Mouse (Mus musculus) left cerebral cortex, adult 2 months (tissue): ENCODE measurements around the gene Tom1l2. TPM values are rescaled to one million over a fixed set of nuclear protein-coding genes. Genes with fewer than 3 reads are reported as not detected.

Experiments
- DNase-seq, 2 experiments: peaks; one replicate each; pipeline ENCODE4 v3.0.0; 2021 to 2022; ENCODE audit warnings: low spot score in 2 of 2, mixed read lengths in 1 of 2; ENCODE audit errors: extremely low spot score in 1 of 2
- H3K27ac ChIP-seq: fragments of 200-600 bp; 2 replicates; pipeline ENCODE4 v1.8.1; 2022
- H3K4me3 ChIP-seq: fragments of 200-600 bp; 2 replicates; pipeline ENCODE4 v1.8.1; 2022
- CTCF ChIP-seq: fragments of 200-600 bp; IDR thresholded peaks from 2 replicates; pipeline ENCODE4 v1.8.1; 2022; ENCODE audit warnings: antibody characterized with exemption, mild to moderate bottlenecking, moderate library complexity
- intact Hi-C: fragments of 180-260 bp; cut with DNase I; formaldehyde crosslinking; loops from one replicate; pipeline ENCODE4 v1.15.1; 2025
- total RNA-seq, 2 experiments: library from RNA; stranded (reverse); gene quantifications; 2 replicates each; pipeline ENCODE4 v1.2.3; 2021

The Tom1l2 gene
- total RNA-seq, 2 experiments from 2014 or later, result 216 to 221 TPM

DNA sequence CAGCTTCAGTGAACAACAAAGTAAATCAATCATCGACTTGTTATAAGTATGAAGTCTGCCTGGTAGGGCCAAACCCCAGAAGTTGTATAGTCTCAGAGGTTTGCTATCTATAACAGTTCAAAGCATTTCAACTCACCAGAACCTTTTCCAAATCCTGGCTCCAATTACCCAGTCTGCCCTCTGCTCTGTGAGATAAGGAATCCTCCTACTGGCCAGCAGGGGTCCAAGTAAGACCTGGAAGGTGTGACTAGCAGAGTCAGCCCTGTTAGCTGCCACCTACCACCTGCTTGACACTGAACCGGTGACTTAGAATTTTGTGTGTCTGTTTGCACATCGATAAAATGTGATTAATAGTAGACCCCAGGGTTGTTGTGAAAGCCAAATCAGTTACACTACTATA lies 14.6 kb upstream of the Tom1l2 start:
- no peak for DNase-seq
- Histone ChIP-seq H3K4me3 (no peak overlapping the region), H3K27ac (no peak overlapping the region)
- no peak; the same call in 1 of the 2 replicates for TF ChIP-seq CTCF
- intact Hi-C loops, result no loop called here

GRCm38 (mm10) chr11:60366239-60367019 lies 13.7 kb upstream of the Tom1l2 start:
- no peak overlapping the region for H3K4me3 ChIP-seq
- H3K27ac ChIP-seq, result no peak overlapping the region
- DNase-seq, result no peak
- no peak for TF ChIP-seq CTCF
- intact Hi-C loops, result no loop called here

- TF ChIP-seq CTCF, result no peak
- Histone ChIP-seq H3K27ac (peak overlapping the region; percentile 16; the same call in 1 of the 2 replicates), H3K4me3 (no peak overlapping the region)
- intact Hi-C loops, result no loop called here
- DNase-seq, result no peak
These were observed 8.0 kb upstream of the Tom1l2 start for GRCm38 (mm10) chr11:60360631-60361201.

- H3K27ac ChIP-seq, result peak overlapping the region; percentile 59
- DNase-seq, result no peak
- intact Hi-C loops, result no loop called here
These were observed 7.2 kb upstream of the Tom1l2 start for GRCm38 (mm10) chr11:60359936-60360335.

DNA sequence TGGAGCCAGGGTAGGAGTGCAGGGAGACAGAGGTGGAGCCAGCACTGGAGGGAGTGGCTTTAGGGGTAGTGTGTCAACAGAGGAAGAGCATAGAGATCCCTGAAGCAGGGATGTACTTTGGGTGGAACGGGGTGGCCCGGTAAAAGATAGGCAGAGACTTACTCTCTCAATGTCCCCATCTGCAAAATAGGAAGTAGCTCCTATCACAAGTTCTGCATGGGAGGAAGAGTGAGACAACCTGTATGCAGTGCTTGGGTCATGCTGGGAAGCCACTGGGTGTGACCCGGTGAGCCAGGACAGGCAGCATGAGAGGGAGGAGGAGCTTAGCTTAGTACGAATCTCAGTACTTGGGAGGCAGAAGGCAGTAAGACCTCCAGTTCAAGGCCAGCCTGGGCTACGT lies 6.4 kb upstream of the Tom1l2 start:
- intact Hi-C loops, result no loop called here
- no peak overlapping the region for H3K4me3 ChIP-seq
- DNase-seq, result no peak
- H3K27ac ChIP-seq, result no peak overlapping the region
- TF ChIP-seq CTCF, result no peak

More at GRCm38 (mm10) chr11:60359936-60360335, 7.2 kb upstream of the Tom1l2 start:
- H3K4me3 ChIP-seq, result no peak overlapping the region
- TF ChIP-seq CTCF, result no peak

GRCm38 (mm10) chr11:60358548-60358947 lies 5.8 kb upstream of the Tom1l2 start:
- no peak for DNase-seq
- intact Hi-C loops, result no loop called here
- H3K27ac ChIP-seq, result no peak overlapping the region
- no peak for TF ChIP-seq CTCF
- no peak overlapping the region for H3K4me3 ChIP-seq

DNA sequence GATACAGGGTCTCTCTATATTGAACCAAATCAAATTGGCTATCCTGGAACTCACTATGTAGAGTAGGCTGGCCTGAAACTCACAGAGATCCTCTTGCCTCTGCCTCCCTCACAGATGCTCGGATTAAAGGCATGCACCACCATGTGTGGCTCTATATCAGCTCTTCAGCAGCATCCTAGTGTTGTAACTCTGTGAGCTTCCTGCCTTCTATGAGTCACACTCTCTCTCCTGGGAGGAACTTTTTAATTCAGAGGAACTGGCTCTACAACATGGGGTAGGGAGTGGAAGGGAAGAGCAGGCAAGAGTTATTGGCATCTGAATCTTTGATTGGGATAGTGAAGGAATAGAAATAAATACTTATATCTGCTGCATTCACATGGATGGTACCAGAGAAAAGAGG lies 4.4 kb upstream of the Tom1l2 start:
- intact Hi-C loops, result no loop called here
- no peak overlapping the region for H3K27ac ChIP-seq
- H3K4me3 ChIP-seq, result no peak overlapping the region
- DNase-seq, result no peak
- no peak for TF ChIP-seq CTCF

DNA sequence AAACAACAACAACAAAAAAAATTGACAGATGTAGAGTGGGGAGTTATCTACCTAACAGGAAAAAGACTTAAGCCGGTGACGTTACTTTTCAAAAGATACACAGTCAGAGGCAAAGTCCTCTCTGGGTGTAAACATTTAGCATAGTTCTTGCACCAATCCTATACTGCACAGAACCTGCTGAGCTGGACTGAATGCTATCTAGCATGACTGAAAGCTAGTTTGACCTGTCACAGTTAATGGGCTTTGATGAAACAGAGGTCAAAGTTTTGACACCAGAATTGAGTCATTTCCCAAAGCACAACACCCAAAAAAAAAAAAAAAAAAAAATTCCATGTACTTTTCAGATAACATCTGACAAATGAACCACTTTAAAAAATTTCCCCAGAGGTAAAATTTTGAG lies 3.2 kb upstream of the Tom1l2 start:
- no peak for DNase-seq
- intact Hi-C loops, result no loop called here
- no peak overlapping the region for H3K4me3 ChIP-seq
- TF ChIP-seq CTCF, result no peak
- no peak overlapping the region for H3K27ac ChIP-seq

GRCm38 (mm10) chr11:60351925-60352371 lies 757 bp downstream of the Tom1l2 start:
- H3K27ac ChIP-seq, result peak overlapping the region; percentile 98
- H3K4me3 ChIP-seq, result peak overlapping the region; percentile 83
- intact Hi-C loops, result loop anchor here (2.0 to 5.0 kb wide), 4 partner anchors 35 to 185 kb away; partner anchors contain the start of gene Alkbh5

GRCm38 (mm10) chr11:60351388-60351787 lies 1.3 kb downstream of the Tom1l2 start:
- Histone ChIP-seq H3K4me3 (peak overlapping the region; percentile 83), H3K27ac (peak overlapping the region; percentile 98)
- no peak for DNase-seq
- peak; percentile 18; the same call in 1 of the 2 replicates for TF ChIP-seq CTCF
- intact Hi-C loops, result loop anchor here (5.0 kb wide), 3 partner anchors 34 to 186 kb away; partner anchors contain the start of gene Alkbh5

More at GRCm38 (mm10) chr11:60351925-60352371, 757 bp downstream of the Tom1l2 start:
- DNase-seq, result peak; percentile 49 to 61
- no peak; the same call in 1 of the 2 replicates for TF ChIP-seq CTCF

DNA sequence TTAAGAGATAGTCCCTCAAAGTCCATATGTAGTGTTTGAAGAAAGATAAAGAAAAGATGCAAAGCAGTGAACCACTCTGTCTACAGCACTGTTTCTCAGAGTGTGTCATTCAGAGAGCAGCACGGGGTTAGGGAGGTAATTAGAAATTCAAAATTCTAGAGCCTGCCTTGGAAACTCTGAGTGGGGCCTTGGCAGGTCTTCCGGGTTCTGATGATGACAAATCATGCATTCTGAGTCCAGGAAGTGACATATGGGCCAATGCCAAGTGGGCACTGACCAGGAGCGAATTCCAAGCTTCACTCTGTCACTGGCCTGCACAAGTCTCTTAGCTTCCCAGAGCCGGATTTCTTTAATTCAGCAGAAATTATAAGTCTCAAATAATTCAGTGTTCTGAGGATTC lies 6.2 kb downstream of the Tom1l2 start:
- Histone ChIP-seq H3K4me3 (no peak overlapping the region), H3K27ac (peak overlapping the region; percentile 44; the same call in 1 of the 2 replicates)
- no peak for TF ChIP-seq CTCF
- no peak for DNase-seq
- intact Hi-C loops, result no loop called here

GRCm38 (mm10) chr11:60345868-60346267 lies 6.8 kb downstream of the Tom1l2 start:
- no peak for TF ChIP-seq CTCF
- H3K4me3 ChIP-seq, result no peak overlapping the region
- intact Hi-C loops, result no loop called here
- peak overlapping the region; percentile 59; the same call in 1 of the 2 replicates for H3K27ac ChIP-seq
- DNase-seq, result no peak
